Mouse (Mus musculus): ENCODE measurements around the gene Wnt5a. TPM values are rescaled to one million over a fixed set of nuclear protein-coding genes. Genes with fewer than 3 reads are reported as not detected.

The Wnt5a gene
- polyA plus RNA-seq, 1 experiment from 2014 or later, result 13.4 TPM

DNA sequence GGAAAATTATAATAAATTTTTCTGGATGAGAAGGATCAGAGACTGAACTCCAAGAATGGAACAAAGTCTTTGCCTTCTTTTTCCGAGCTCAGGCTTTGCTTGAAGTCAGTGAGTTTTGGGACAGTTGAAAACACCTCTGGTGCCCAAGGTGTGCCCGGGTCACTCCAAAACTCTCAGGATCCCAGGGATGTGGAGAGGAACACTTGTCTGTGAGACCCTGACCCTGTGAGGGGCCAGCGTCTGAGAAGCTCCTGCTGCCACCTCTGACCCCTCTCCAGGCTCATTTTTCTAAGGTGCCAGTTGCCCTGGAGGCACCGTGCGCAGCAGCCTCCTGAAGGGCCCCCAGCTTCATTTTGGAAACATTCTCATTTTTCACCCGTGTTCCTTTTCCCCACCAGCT lies 10.8 kb downstream of the Wnt5a start:
- peaks cover 8% of the 10 kb centered on the region for H3K27me3 ChIP-seq (ENCODE audit: control insufficient read depth, insufficient read depth, low read depth, low read length)
- no peak overlapping the region for H3K4me3 ChIP-seq (ENCODE audit: low read depth, low read length)
- H3K9me3 ChIP-seq (replicated peaks; ENCODE audit: control insufficient read depth, low read length, poor library complexity, severe bottlenecking), result no peaks in the 10 kb centered on the region
- no peaks in the 10 kb centered on the region for H3K36me3 ChIP-seq (ENCODE audit: control insufficient read depth, insufficient read depth, low read length)
- 49% methylated on average over 6 of the region's 6 CpGs for WGBS
- peaks cover 14% of the 10 kb centered on the region for H3K4me1 ChIP-seq (ENCODE audit: control insufficient read depth, insufficient read depth, low read length)
- H3K4me2 ChIP-seq (ENCODE audit: low read length), result no peak overlapping the region
- H3K9ac ChIP-seq (ENCODE audit: low read depth, low read length), result no peak overlapping the region
- no peak for ATAC-seq
- H3K27ac ChIP-seq (ENCODE audit: low read length), result no peak overlapping the region

DNA sequence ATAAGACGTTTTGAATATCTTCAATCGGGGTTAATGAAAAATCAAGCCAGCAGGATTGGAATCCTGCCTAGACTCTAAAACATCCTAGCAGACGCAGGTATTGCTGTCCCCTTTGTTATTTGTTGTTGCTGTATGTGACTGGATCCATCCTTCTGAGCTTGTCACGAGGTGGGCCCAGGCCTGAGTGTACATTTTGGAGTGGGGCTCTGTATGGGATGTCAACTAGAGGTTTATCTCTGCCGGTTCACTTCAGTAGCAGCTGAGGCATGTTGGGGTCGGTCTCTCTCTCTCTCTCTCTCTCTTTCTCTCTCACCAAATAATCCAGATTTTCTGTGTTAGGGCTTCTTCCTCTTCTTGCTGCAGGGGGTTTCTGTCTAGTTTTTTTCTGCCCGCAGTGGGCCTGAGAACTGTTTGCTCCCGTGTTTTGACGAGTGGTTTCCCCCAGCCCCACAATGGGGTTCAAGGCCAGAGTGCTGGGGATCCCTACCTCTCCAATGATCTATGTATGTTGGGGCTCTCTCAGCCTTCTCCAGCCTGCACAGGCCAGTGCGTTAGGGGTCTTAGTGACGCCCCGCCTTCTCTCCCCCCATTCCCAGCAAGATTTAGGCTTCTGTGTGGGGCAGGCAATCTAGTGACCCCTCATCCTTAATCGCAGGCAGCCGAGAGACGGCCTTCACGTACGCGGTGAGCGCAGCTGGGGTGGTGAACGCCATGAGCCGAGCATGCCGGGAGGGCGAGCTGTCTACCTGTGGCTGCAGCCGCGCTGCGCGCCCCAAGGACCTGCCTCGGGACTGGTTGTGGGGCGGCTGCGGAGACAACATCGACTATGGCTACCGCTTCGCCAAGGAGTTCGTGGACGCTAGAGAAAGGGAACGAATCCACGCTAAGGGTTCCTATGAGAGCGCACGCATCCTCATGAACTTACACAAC lies 13.3 kb downstream of the Wnt5a start:
- H3K27me3 ChIP-seq (ENCODE audit: control insufficient read depth, insufficient read depth, low read depth, low read length), result peaks cover 4% of the 10 kb centered on the region
- H3K9ac ChIP-seq (ENCODE audit: low read depth, low read length), result no peak overlapping the region
- no peak overlapping the region for H3K4me2 ChIP-seq (ENCODE audit: low read length)
- no peaks in the 10 kb centered on the region for H3K36me3 ChIP-seq (ENCODE audit: control insufficient read depth, insufficient read depth, low read length)
- no peak overlapping the region for H3K27ac ChIP-seq (ENCODE audit: low read length)
- H3K4me3 ChIP-seq (ENCODE audit: low read depth, low read length), result no peak overlapping the region
- no peaks in the 10 kb centered on the region for H3K9me3 ChIP-seq (replicated peaks; ENCODE audit: control insufficient read depth, low read length, poor library complexity, severe bottlenecking)
- 58% methylated on average over 39 of the region's 39 CpGs for WGBS
- no peaks in the 10 kb centered on the region for H3K4me1 ChIP-seq (ENCODE audit: control insufficient read depth, insufficient read depth, low read length)
- no peak for ATAC-seq

DNA sequence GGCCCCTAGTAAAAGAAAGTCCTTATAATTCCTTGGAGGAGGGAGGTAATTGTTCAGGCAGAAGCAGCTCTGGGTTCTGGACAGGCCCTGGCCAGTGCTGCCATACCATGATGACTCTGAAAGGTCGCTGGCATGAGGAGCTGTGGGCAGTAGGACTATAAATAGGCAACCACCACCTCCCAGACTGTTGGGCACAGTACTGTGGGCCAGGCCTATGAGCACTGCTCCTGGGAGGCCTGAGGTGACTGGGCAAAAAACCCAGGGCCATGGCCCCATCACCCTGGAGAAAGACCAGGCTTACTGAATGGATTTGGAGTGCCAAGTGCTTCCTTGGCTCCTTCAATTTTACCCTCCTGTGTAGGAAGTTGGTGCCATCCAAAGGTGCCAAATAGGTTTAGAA lies 16.6 kb downstream of the Wnt5a start:
- 82% methylated on average over 1 of the region's 1 CpGs for WGBS
- Histone ChIP-seq H3K27me3 (ENCODE audit: control insufficient read depth, insufficient read depth, low read depth, low read length) (no peaks in the 10 kb centered on the region), H3K27ac (ENCODE audit: low read length) (no peak overlapping the region), H3K4me2 (ENCODE audit: low read length) (no peak overlapping the region), H3K9ac (ENCODE audit: low read depth, low read length) (no peak overlapping the region), H3K4me3 (ENCODE audit: low read depth, low read length) (no peak overlapping the region), H3K9me3 (replicated peaks; ENCODE audit: control insufficient read depth, low read length, poor library complexity, severe bottlenecking) (no peaks in the 10 kb centered on the region), H3K36me3 (ENCODE audit: control insufficient read depth, insufficient read depth, low read length) (no peaks in the 10 kb centered on the region), H3K4me1 (ENCODE audit: control insufficient read depth, insufficient read depth, low read length) (no peaks in the 10 kb centered on the region)
- ATAC-seq, result no peak

DNA sequence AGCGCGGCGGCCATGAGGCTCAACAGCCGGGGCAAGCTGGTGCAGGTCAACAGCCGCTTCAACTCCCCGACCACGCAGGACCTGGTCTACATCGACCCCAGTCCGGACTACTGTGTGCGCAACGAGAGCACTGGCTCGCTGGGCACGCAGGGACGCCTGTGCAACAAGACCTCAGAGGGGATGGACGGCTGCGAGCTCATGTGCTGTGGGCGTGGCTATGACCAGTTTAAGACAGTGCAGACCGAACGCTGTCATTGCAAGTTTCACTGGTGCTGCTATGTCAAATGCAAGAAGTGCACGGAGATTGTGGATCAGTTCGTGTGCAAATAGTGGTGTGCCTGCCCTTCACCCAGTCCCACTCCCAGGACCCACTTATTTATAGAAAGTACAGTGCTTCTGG lies 18.1 kb downstream of the Wnt5a start:
- Histone ChIP-seq H3K9me3 (replicated peaks; ENCODE audit: control insufficient read depth, low read length, poor library complexity, severe bottlenecking) (no peaks in the 10 kb centered on the region), H3K27me3 (ENCODE audit: control insufficient read depth, insufficient read depth, low read depth, low read length) (no peaks in the 10 kb centered on the region), H3K4me3 (ENCODE audit: low read depth, low read length) (no peak overlapping the region), H3K36me3 (ENCODE audit: control insufficient read depth, insufficient read depth, low read length) (no peaks in the 10 kb centered on the region), H3K9ac (ENCODE audit: low read depth, low read length) (no peak overlapping the region), H3K27ac (ENCODE audit: low read length) (no peak overlapping the region), H3K4me2 (ENCODE audit: low read length) (no peak overlapping the region), H3K4me1 (ENCODE audit: control insufficient read depth, insufficient read depth, low read length) (no peaks in the 10 kb centered on the region)
- 85% methylated on average over 21 of the region's 21 CpGs for WGBS
- no peak for ATAC-seq

DNA sequence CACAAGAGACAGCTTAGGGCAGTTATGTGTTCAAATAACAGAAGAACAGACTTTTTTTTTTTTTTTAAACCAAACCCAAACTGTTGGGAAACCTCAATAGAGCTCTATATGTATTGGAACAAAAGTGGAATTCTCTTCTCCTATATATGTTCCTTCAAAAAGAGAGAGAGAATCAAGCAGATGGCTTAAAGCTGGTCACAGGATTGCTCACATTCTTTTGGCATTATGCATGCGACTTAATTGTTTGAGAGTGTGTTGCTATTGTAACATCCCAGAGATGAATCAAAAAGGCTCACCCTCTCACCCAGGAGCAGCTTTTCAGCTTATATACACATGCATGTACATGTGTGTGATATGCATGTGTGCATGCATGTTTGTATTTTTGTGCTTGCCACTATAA lies 21.0 kb downstream of the Wnt5a start:
- Histone ChIP-seq H3K27ac (ENCODE audit: low read length) (no peak overlapping the region), H3K27me3 (ENCODE audit: control insufficient read depth, insufficient read depth, low read depth, low read length) (no peaks in the 10 kb centered on the region; the same call in 1 of the 2 replicates), H3K4me2 (ENCODE audit: low read length) (no peak overlapping the region), H3K36me3 (ENCODE audit: control insufficient read depth, insufficient read depth, low read length) (no peaks in the 10 kb centered on the region), H3K4me1 (ENCODE audit: control insufficient read depth, insufficient read depth, low read length) (no peaks in the 10 kb centered on the region), H3K9me3 (replicated peaks; ENCODE audit: control insufficient read depth, low read length, poor library complexity, severe bottlenecking) (no peaks in the 10 kb centered on the region), H3K9ac (ENCODE audit: low read depth, low read length) (no peak overlapping the region), H3K4me3 (ENCODE audit: low read depth, low read length) (no peak overlapping the region)
- no peak for ATAC-seq
- WGBS, result 58% methylated on average over 1 of the region's 1 CpGs

DNA sequence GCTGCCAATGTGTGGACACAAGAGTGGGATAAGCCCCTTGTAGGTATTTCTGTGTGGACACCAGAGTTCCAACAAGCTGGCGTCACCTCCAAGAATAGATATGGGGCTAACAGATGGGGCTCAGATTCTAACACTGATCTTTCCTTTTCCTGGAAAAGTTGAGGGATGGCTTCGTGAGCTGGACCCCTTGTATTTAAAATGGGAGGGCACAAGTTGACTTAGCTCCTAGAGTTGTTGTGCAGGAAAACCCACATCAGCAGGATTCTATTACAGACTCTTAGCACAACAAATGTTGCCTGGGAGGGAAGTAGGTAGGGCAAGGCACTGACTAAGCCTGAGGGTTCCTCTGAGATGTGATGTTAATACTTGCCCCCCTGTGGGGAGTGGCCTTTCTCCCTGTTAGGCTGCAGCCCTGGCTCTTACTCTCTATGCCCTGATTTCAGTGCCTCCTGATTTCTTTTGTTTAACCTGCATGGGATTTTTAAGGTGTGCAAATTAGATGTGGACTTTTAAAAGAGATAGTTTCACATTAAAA lies 23.7 kb downstream of the Wnt5a start:
- Histone ChIP-seq H3K36me3 (ENCODE audit: control insufficient read depth, insufficient read depth, low read length) (no peaks in the 10 kb centered on the region), H3K4me1 (ENCODE audit: control insufficient read depth, insufficient read depth, low read length) (no peaks in the 10 kb centered on the region), H3K4me3 (ENCODE audit: low read depth, low read length) (no peak overlapping the region), H3K9ac (ENCODE audit: low read depth, low read length) (no peak overlapping the region), H3K27ac (ENCODE audit: low read length) (no peak overlapping the region), H3K9me3 (replicated peaks; ENCODE audit: control insufficient read depth, low read length, poor library complexity, severe bottlenecking) (no peaks in the 10 kb centered on the region), H3K4me2 (ENCODE audit: low read length) (no peak overlapping the region), H3K27me3 (ENCODE audit: control insufficient read depth, insufficient read depth, low read depth, low read length) (no peaks in the 10 kb centered on the region; the same call in 1 of the 2 replicates)
- ATAC-seq, result no peak
- 76% methylated on average over 2 of the region's 2 CpGs for WGBS

DNA sequence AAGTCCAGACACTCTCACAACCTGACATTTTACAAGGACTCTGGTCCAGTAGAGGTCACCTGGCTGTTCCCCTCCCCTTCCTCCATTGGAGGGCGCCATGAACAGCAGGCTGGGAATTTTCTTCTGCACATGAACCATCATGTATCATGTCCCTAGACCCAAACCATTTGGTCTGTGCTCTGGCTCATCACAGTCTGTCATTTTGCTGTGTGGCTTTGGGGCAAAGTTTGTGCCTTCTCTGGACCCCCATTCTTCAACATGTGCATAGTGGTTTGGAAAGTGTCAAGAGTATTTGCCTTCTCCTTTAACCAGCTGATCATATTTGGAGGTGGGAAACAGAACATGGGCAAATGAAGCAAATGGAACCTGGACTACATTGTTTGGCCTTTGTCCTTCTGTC lies 27.0 kb downstream of the Wnt5a start:
- no peak overlapping the region for H3K4me3 ChIP-seq (ENCODE audit: low read depth, low read length)
- no peaks in the 10 kb centered on the region; the same call in 1 of the 2 replicates for H3K27me3 ChIP-seq (ENCODE audit: control insufficient read depth, insufficient read depth, low read depth, low read length)
- no peaks in the 10 kb centered on the region for H3K9me3 ChIP-seq (replicated peaks; ENCODE audit: control insufficient read depth, low read length, poor library complexity, severe bottlenecking)
- H3K9ac ChIP-seq (ENCODE audit: low read depth, low read length), result no peak overlapping the region
- no peaks in the 10 kb centered on the region for H3K4me1 ChIP-seq (ENCODE audit: control insufficient read depth, insufficient read depth, low read length)
- no peaks in the 10 kb centered on the region for H3K36me3 ChIP-seq (ENCODE audit: control insufficient read depth, insufficient read depth, low read length)
- WGBS, result 33% methylated on average over 1 of the region's 1 CpGs
- H3K27ac ChIP-seq (ENCODE audit: low read length), result no peak overlapping the region
- no peak for ATAC-seq
- H3K4me2 ChIP-seq (ENCODE audit: low read length), result no peak overlapping the region

DNA sequence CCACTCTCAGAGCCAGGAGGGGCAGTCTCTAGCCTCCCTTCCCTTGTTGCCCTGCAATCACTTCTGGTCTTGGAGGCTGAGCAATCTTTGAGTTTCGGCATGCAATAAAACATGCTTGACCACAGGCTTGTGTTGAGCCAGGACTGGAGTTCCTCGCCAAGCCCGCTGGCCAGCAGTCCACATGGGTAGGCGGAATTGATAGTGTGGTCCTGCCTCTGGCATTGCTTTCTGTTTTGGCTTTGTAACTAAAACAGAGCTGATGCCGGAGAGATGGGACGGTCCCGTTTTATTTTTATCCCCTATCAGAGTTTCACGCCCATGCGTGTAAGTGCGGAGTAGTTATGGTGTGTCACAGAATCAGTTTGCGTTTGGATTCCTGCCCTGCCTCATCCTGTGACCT lies 28.4 kb downstream of the Wnt5a start:
- Histone ChIP-seq H3K9me3 (replicated peaks; ENCODE audit: control insufficient read depth, low read length, poor library complexity, severe bottlenecking) (no peaks in the 10 kb centered on the region), H3K36me3 (ENCODE audit: control insufficient read depth, insufficient read depth, low read length) (no peaks in the 10 kb centered on the region), H3K4me2 (ENCODE audit: low read length) (no peak overlapping the region), H3K4me3 (ENCODE audit: low read depth, low read length) (no peak overlapping the region), H3K27me3 (ENCODE audit: control insufficient read depth, insufficient read depth, low read depth, low read length) (no peaks in the 10 kb centered on the region; the same call in 1 of the 2 replicates), H3K4me1 (ENCODE audit: control insufficient read depth, insufficient read depth, low read length) (no peaks in the 10 kb centered on the region), H3K27ac (ENCODE audit: low read length) (no peak overlapping the region), H3K9ac (ENCODE audit: low read depth, low read length) (no peak overlapping the region)
- WGBS, result 94% methylated on average over 11 of the region's 11 CpGs
- ATAC-seq, result no peak

DNA sequence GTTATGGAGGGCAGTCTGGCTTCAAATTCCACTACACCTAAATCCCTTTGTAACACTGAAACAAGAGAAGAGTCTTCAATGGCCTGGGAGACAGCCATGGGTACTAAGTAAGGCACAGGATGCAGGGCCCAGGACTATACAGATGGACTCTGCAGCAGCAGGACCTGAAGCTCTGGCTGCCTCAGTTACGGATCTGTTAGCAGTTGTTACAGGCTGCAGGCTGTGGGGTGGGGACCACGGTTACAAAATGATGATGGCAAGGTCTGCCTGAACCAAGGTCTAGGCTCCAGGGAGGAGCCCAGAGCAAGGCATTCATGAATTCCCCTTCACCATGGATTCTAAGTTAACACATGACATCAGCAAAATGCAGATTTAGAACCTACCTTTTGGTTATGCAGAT lies 29.3 kb downstream of the Wnt5a start:
- no peak for ATAC-seq

More for the DNA sequence above, 29.3 kb downstream of the Wnt5a start:
- Histone ChIP-seq H3K27me3 (ENCODE audit: control insufficient read depth, insufficient read depth, low read depth, low read length) (no peaks in the 10 kb centered on the region; the same call in 1 of the 2 replicates), H3K4me1 (ENCODE audit: control insufficient read depth, insufficient read depth, low read length) (no peaks in the 10 kb centered on the region), H3K27ac (ENCODE audit: low read length) (no peak overlapping the region), H3K9me3 (replicated peaks; ENCODE audit: control insufficient read depth, low read length, poor library complexity, severe bottlenecking) (no peaks in the 10 kb centered on the region), H3K9ac (ENCODE audit: low read depth, low read length) (no peak overlapping the region), H3K36me3 (ENCODE audit: control insufficient read depth, insufficient read depth, low read length) (no peaks in the 10 kb centered on the region), H3K4me3 (ENCODE audit: low read depth, low read length) (no peak overlapping the region), H3K4me2 (ENCODE audit: low read length) (no peak overlapping the region)
- WGBS, result 64% methylated on average over 2 of the region's 2 CpGs
